Mouse (Mus musculus) liver, embryonic 13.5 days (tissue): ENCODE measurements around the gene Arid1b. TPM values are rescaled to one million over a fixed set of nuclear protein-coding genes. Genes with fewer than 3 reads are reported as not detected.

ENCODE experiments used
- ATAC-seq: fragments of 200-750 bp; cut with Nextera tagmentation; 2 replicates; pipeline ENCODE4 v1.8.0; 2017; ENCODE audit warnings: low read depth, mild to moderate bottlenecking, moderate number of reproducible peaks, moderate library complexity
- DNase-seq: peaks from one replicate; pipeline ENCODE4 v3.0.0; 2022
- H3K27ac ChIP-seq: fragments of 300-500 bp; sonication (generic); 2 replicates; pipeline ENCODE4 v1.5.1; 2015; ENCODE audit warnings: moderate library complexity, mild to moderate bottlenecking, inconsistent platforms
- H3K27me3 ChIP-seq: fragments of 300-500 bp; sonication (generic); 2 replicates; pipeline ENCODE4 v1.6.1; 2015; ENCODE audit warnings: mild to moderate bottlenecking, inconsistent platforms
- H3K36me3 ChIP-seq: fragments of 300-500 bp; sonication (generic); 2 replicates; pipeline ENCODE4 v1.6.1; 2015; ENCODE audit warnings: mild to moderate bottlenecking, inconsistent platforms
- H3K4me1 ChIP-seq: fragments of 300-500 bp; sonication (generic); replicated peaks from 2 replicates; pipeline ENCODE4 v1.6.1; 2015; ENCODE audit warnings: inconsistent platforms
- H3K4me2 ChIP-seq: fragments of 300-500 bp; sonication (generic); 2 replicates; pipeline ENCODE4 v1.6.1; 2015; ENCODE audit warnings: inconsistent platforms, mild to moderate bottlenecking, moderate library complexity
- H3K4me3 ChIP-seq: fragments of 300-500 bp; sonication (generic); replicated peaks from 2 replicates; pipeline ENCODE4 v1.5.1; 2015; ENCODE audit warnings: mild to moderate bottlenecking, inconsistent platforms
- H3K9ac ChIP-seq: fragments of 300-500 bp; sonication (generic); 2 replicates; pipeline ENCODE4 v1.6.1; 2015; ENCODE audit warnings: mild to moderate bottlenecking, inconsistent platforms
- H3K9me3 ChIP-seq: fragments of 300-500 bp; sonication (generic); replicated peaks from 2 replicates; pipeline ENCODE4 v1.6.1; 2016; ENCODE audit warnings: inconsistent platforms
- WGBS: fragments of 180-500 bp; shearing (Covaris S2); methylation state at CpG from one replicate; pipeline ENCODE4 v1.1.7; 2015; ENCODE audit not compliant: insufficient replicate concordance; 5-methylcytosine and 5-hydroxymethylcytosine counted together
- polyA plus RNA-seq: library from polyadenylated mRNA; unstranded; fragments of >200 nt; fragmentation: Nextera tagmentation; extraction: Ambion mirVana; gene quantifications from 2 replicates; pipeline ENCODE4 v1.2.1, GENCODE M21; 2015

Gene Arid1b
- 2.0 and 2.5 TPM in 2 replicates for polyA plus RNA-seq

DNA sequence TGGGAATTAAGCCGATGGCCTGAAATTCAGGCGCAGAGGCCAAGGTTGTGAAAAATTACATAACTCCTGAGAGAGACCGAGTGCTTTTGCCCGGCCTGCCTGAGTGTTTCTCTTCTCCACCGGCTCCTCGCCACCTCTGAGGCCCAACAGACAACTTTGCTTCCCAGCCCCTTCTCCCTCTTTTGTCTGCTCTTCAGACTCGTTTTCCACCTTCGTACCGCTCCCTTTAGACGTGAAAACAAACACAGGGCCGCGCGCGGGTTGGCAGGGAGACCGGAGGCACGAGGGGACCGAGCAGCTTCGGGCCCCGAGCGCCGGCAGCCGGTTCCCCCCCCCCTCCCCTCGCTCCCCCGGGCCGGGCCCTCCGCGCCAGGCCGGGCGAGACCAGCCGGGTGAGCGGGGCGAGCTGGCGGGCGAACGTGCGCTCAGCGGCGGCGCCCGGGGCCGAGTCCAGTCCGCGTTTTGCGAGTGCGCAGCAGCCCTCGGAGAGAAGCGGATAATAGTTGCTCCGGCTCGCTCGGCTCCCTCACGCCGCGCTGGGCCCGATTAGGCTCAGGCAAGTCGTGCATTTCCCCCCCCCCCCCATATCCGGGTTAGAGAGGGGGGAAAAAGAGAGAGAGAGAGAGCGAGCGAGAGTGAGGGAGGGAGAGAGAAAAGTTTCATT is at the start of gene Arid1b:
TSS of gene Arid1b (plus strand) at position 493 of the 664 bp plus-strand sequence.
- under 1% methylated on average over 56 of the region's 58 CpGs for WGBS
- peaks cover 26% of the 10 kb centered on the region for H3K4me1 ChIP-seq
- no peaks in the 10 kb centered on the region for H3K27me3 ChIP-seq
- H3K4me3 ChIP-seq = peak within 1 kb of the TSS; percentile 95
- ATAC-seq (peak; percentile 58), DNase-seq (peak; percentile 59)
- no peaks in the 10 kb centered on the region for H3K9me3 ChIP-seq
- peak within 1 kb of the TSS; percentile 96 for H3K27ac ChIP-seq
- peak within 1 kb of the TSS; percentile 86 for H3K4me2 ChIP-seq
- H3K9ac ChIP-seq = peak within 1 kb of the TSS; percentile 98
- H3K36me3 ChIP-seq = no peaks in the 10 kb centered on the region

DNA sequence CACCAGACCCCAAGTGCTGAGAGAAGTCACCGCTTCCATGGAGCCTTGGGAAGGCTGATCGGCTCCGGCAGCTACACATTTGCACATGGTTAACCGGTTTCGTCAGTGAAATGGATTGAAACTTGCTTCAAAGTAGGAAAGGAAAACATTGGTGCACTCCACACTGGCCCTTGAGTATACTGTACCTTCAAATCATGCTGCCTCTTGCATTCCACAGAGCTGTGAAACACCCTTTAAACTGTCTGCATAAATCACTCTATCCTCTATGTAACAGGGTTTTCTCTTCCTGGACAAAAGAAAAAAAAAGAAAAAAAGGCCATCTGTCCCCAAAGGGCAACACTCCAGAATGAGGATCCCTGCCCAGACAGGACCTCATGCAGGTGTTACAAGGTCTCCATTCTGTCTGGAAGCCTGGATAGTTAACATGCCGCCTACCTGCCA is 48.8 kb upstream of the Arid1b start:
- Histone ChIP-seq H3K27me3 (peaks cover 9% of the 10 kb centered on the region; the same call in 1 of the 2 replicates), H3K9ac (no peak overlapping the region), H3K4me2 (no peak overlapping the region), H3K4me3 (no peak overlapping the region), H3K9me3 (no peaks in the 10 kb centered on the region), H3K27ac (no peak overlapping the region), H3K36me3 (no peaks in the 10 kb centered on the region), H3K4me1 (peaks cover 6% of the 10 kb centered on the region; the same call in 1 of the 2 replicates)
- 68% methylated on average over 6 of the region's 6 CpGs for WGBS
- DNase-seq (no peak), ATAC-seq (no peak)

DNA sequence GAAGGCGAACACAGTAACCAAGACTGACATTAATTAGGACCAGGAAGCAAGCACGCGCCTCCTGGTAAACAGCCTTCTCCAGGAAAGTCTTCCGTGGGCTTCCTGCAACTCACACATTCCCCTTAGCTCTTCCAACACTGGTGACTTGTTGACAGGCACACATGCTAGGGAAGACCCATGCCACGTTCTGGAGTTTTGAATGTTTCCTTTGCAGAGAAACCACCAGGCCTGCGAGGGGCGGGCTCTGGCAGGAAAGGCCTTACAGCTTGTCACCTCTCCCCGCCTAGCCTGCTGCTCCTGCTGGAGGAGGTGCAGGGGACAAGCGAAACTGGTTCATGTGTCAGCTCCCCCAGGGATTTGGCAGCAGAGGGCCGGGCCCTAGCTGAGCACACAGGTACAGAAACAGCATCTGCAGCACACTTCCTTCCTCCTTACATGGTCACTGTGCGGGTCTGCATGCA is 48.2 kb upstream of the Arid1b start:
- H3K9ac ChIP-seq = no peak overlapping the region
- H3K36me3 ChIP-seq = no peaks in the 10 kb centered on the region
- H3K27ac ChIP-seq = no peak overlapping the region
- DNase-seq = no peak
- H3K9me3 ChIP-seq = no peaks in the 10 kb centered on the region
- 22% methylated on average over 11 of the region's 11 CpGs for WGBS
- ATAC-seq = peak; percentile 20; the same call in 1 of the 2 replicates
- no peak overlapping the region for H3K4me3 ChIP-seq
- H3K4me2 ChIP-seq = 0 out of 2 replicates have a peak overlapping the region, but pooled peaks have one; percentile 6
- H3K4me1 ChIP-seq = peaks cover 6% of the 10 kb centered on the region; the same call in 1 of the 2 replicates
- peaks cover 9% of the 10 kb centered on the region; the same call in 1 of the 2 replicates for H3K27me3 ChIP-seq

DNA sequence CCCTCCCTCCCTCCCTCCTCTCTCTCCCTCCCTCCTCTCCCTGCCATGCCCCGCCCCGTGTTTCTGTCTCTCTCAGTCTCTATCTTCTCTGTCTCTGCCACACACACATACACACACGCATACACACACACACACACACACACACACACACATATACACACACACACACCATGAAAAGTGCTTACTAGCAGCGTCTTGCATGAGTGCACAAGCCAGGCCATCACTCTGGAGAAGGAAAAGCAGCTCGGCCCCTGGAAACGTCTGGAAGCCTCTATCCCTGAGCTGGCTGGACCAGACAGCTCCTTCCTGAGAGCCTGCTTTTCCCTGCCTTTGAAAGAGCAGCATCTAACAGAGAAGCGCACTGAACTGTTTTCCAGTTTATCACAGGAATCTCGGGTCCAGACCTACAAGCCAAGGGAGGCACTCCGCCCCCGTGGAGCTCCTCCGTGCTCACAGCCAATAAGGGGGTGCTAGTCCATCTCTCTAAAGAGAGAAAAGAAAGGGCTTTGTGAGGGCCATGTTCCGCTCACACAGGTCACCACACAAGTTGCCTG is 47.6 kb upstream of the Arid1b start:
- Histone ChIP-seq H3K36me3 (no peaks in the 10 kb centered on the region), H3K27me3 (peaks cover 9% of the 10 kb centered on the region; the same call in 1 of the 2 replicates), H3K9ac (no peak overlapping the region), H3K4me3 (no peak overlapping the region), H3K9me3 (no peaks in the 10 kb centered on the region), H3K4me1 (peaks cover 6% of the 10 kb centered on the region; the same call in 1 of the 2 replicates), H3K27ac (no peak overlapping the region), H3K4me2 (peak overlapping the region; percentile 29)
- ATAC-seq (no peak), DNase-seq (no peak)
- WGBS = 28% methylated on average over 12 of the region's 12 CpGs

DNA sequence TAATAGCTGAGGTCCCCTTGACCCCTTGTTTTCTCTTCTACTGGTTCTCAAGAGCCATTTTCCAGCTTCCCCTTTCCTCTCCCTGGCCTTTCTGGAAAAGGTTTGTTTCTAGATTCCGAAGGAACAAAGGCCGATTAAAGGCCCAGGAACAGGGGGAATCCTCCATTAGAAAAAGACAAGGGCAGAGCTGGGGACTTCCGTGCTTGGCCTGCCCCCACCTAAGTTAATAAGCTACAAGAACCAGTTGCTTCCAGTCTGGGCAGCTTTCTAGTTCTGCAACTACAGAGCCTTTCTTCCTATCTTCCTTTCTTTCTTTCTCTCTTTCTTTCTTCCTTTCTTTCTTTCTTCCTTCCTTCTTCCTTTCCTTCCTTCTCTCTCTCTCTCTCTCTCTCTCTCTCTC is 47.1 kb upstream of the Arid1b start:
- WGBS = 38% methylated on average over 3 of the region's 3 CpGs
- peaks cover 6% of the 10 kb centered on the region; the same call in 1 of the 2 replicates for H3K4me1 ChIP-seq
- H3K27ac ChIP-seq = no peak overlapping the region
- no peak overlapping the region for H3K4me3 ChIP-seq
- H3K36me3 ChIP-seq = no peaks in the 10 kb centered on the region
- H3K9me3 ChIP-seq = no peaks in the 10 kb centered on the region
- no peak for DNase-seq
- peak overlapping the region; percentile 29; the same call in 1 of the 2 replicates for H3K4me2 ChIP-seq
- H3K27me3 ChIP-seq = peaks cover 9% of the 10 kb centered on the region; the same call in 1 of the 2 replicates
- H3K9ac ChIP-seq = no peak overlapping the region
- ATAC-seq = no peak

DNA sequence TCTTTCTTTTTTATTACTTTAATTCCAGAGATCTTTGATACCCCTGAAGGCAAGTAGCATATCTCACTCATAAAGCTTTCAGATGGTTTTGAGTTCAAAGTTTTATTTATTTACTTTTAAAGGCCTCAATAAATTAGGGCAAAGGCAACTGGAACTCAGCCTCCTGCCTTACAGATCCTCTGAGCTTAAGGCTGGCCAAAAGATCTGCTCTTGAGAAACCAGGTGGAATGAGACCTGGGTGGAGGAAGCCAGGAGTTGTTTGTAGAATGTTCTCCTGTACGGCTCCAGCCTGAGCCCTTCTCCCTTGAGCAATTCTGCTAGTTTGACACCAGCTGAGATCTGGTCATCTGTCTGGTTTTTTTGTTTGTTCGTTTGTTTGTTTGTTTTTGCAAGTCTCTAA is 46.7 kb upstream of the Arid1b start:
- Histone ChIP-seq H3K36me3 (no peaks in the 10 kb centered on the region), H3K9me3 (no peaks in the 10 kb centered on the region), H3K4me1 (peaks cover 6% of the 10 kb centered on the region; the same call in 1 of the 2 replicates), H3K4me3 (no peak overlapping the region), H3K27ac (no peak overlapping the region), H3K9ac (no peak overlapping the region), H3K4me2 (no peak overlapping the region), H3K27me3 (peaks cover 9% of the 10 kb centered on the region; the same call in 1 of the 2 replicates)
- DNase-seq (no peak), ATAC-seq (no peak)
- 47% methylated on average over 2 of the region's 2 CpGs for WGBS

DNA sequence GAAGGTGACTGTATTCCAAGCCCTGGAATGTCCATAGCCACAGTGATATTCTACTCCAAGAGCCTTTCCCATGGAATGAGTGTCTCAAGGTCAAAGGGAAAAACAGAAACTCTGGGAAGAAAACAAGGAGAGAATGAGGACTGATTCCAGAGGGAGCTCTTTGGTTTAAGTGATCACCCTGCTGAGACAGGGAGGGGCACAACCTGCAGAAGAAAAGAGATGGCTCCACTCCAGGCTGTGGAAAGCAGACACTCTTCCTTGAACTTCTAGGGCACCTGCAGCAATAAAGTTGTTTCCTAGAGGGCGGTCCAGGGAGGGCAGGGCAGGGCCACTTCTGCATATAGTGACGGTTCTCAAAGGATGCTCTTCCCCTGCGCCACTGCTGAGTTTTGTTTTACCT is 45.6 kb upstream of the Arid1b start:
- Histone ChIP-seq H3K9ac (no peak overlapping the region), H3K4me1 (peaks cover 6% of the 10 kb centered on the region; the same call in 1 of the 2 replicates), H3K4me2 (no peak overlapping the region), H3K9me3 (no peaks in the 10 kb centered on the region), H3K27me3 (peaks cover 9% of the 10 kb centered on the region; the same call in 1 of the 2 replicates), H3K27ac (no peak overlapping the region), H3K36me3 (no peaks in the 10 kb centered on the region), H3K4me3 (no peak overlapping the region)
- ATAC-seq (no peak), DNase-seq (no peak)
- WGBS = 53% methylated on average over 3 of the region's 3 CpGs

DNA sequence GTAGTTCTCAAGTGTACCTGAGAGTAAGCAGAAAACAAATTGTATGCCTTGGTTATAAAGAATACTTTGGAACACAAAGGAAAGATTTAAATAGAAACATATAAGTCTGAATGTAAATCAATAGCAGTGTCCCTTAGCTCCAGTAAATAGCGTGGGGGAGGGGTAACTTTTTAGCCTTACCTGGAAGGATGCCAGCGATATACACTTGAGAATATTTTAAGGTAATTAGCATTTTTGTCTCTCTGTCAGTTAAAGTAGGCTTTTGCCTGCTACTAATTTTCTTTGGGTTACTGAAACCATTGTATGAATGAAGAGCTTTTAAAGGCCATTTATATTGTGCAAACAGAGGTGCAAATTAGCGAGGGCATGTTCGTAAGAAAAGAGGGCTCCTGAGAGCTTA is 39.7 kb upstream of the Arid1b start:
- H3K27ac ChIP-seq = no peak overlapping the region
- 78% methylated on average over 4 of the region's 4 CpGs for WGBS
- no peak overlapping the region for H3K4me2 ChIP-seq
- no peaks in the 10 kb centered on the region for H3K27me3 ChIP-seq
- H3K4me3 ChIP-seq = no peak overlapping the region
- DNase-seq (no peak), ATAC-seq (no peak)
- no peak overlapping the region for H3K9ac ChIP-seq
- H3K36me3 ChIP-seq = no peaks in the 10 kb centered on the region
- no peaks in the 10 kb centered on the region for H3K4me1 ChIP-seq
- H3K9me3 ChIP-seq = no peaks in the 10 kb centered on the region

DNA sequence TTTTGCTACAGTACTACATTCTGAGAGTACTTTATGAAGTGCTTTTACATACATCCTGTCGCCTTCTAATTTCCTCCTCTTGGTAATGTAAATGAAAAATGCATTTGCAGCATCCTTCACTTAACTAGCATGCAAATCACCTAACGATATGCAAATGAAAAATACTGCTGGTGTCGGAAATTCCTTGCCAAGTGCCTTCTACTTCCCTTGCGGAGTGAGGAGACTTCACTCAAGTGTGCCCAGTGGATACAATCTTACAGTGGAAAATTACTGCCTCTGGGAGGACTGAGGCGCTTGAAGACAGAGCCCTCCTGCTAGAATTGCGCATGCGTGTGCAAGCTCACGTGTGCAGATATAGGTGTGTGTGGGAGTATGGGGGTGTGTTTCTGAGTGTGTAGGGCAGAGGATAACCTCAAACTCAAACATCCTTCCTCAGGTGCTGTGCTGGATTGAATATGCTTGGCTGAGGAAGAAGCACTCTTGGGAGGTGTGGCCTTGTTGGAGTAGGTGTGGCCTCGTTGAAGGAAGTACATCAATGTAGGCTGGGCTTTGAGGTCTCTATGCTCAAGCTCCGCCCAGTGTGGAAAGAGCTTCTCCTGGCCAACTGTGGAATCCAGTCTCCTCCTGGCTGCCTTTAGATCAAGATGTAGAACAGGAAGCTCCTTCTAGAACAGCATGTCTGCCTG is 29.8 kb upstream of the Arid1b start:
- Histone ChIP-seq H3K4me1 (no peaks in the 10 kb centered on the region), H3K9me3 (no peaks in the 10 kb centered on the region), H3K36me3 (no peaks in the 10 kb centered on the region), H3K4me2 (no peak overlapping the region), H3K27ac (no peak overlapping the region), H3K9ac (no peak overlapping the region), H3K27me3 (no peaks in the 10 kb centered on the region), H3K4me3 (no peak overlapping the region)
- 70% methylated on average over 10 of the region's 10 CpGs for WGBS
- DNase-seq (no peak), ATAC-seq (no peak)

DNA sequence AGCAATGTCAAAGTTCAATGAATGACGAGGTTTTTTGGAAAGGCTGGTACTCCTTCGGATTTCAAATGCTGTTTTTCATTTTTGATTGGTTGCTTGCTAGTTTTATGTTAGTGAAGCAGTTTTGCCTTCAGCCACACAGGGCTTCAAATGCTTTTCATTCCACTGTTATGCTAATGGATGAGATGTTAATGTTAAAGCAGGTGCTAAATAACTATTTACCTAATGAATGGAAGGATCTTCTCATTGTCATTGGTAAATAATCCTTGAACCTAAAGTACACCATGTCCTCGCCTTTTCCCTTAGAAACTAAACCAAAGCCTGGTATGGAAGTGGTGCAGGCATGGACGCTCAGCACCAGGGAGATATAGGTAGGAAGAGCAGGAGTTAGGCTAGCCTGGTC is 26.9 kb upstream of the Arid1b start:
- no peaks in the 10 kb centered on the region for H3K4me1 ChIP-seq
- H3K4me3 ChIP-seq = no peak overlapping the region
- H3K9ac ChIP-seq = no peak overlapping the region
- WGBS = 41% methylated on average over 4 of the region's 4 CpGs
- no peaks in the 10 kb centered on the region for H3K36me3 ChIP-seq
- ATAC-seq (no peak), DNase-seq (no peak)
- H3K9me3 ChIP-seq = no peaks in the 10 kb centered on the region
- H3K27ac ChIP-seq = no peak overlapping the region
- H3K27me3 ChIP-seq = no peaks in the 10 kb centered on the region; the same call in 1 of the 2 replicates
- H3K4me2 ChIP-seq = no peak overlapping the region

DNA sequence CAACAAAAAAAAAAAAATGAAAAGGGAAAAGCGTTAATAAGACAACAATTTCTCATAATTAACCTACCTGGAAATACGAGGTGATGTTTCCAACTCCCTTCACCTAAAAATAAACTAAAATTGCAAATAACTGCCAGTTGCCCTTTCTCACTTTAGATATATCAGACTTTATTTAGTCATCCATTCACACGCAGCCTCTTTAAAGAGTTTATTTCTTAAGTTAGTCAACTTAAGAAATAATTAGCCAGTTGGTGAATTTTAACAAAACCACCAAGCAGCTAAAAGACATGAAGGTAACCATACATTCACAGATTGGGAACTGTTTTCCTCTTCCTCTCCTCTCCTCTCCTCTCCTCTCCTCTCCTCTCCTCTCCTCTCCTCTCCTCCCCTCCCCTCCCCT is 26.1 kb upstream of the Arid1b start:
- 72% methylated on average over 3 of the region's 3 CpGs for WGBS
- no peaks in the 10 kb centered on the region for H3K36me3 ChIP-seq
- no peaks in the 10 kb centered on the region for H3K4me1 ChIP-seq
- H3K27me3 ChIP-seq = no peaks in the 10 kb centered on the region; the same call in 1 of the 2 replicates
- no peak overlapping the region for H3K4me2 ChIP-seq
- no peak overlapping the region for H3K9ac ChIP-seq
- no peaks in the 10 kb centered on the region for H3K9me3 ChIP-seq
- H3K27ac ChIP-seq = no peak overlapping the region
- no peak for DNase-seq
- no peak overlapping the region for H3K4me3 ChIP-seq
- ATAC-seq = no peak
